Mouse (Mus musculus): Measurements from ENCODE around the gene Smurf1.

DNA sequence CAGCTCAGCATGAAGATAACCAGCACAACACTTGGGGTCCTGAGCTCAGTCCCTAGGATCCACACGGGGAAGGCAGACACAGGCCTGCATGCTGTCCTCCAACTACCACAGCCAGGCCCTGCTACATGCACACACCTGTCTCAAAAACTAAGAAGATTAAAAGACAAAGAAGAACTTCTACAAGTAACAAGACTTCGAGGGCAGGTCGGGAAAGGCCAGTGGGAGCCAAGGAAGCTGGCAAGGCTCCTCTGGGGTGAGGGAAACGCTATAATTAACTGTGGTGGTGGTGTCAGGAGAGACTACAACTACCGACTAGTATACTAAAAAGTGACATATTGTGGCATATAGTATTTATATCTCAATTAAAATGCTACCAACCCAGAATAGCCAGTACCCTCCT, 49.8 kb downstream of the Smurf1 start:
- TF ChIP-seq CTCF (IDR thresholded peaks at IDR 0.05; ENCODE audit: low read depth) = no peak
- TF ChIP-seq EP300 (optimal IDR thresholded peaks at IDR 0.05) = no peak
